Mouse (Mus musculus): ENCODE measurements around the gene Col25a1. TPM values are rescaled to one million over a fixed set of nuclear protein-coding genes. Genes with fewer than 3 reads are reported as not detected.

Col25a1 gene
- polyA plus RNA-seq, 1 experiment from 2014 or later = 0.59 TPM

DNA sequence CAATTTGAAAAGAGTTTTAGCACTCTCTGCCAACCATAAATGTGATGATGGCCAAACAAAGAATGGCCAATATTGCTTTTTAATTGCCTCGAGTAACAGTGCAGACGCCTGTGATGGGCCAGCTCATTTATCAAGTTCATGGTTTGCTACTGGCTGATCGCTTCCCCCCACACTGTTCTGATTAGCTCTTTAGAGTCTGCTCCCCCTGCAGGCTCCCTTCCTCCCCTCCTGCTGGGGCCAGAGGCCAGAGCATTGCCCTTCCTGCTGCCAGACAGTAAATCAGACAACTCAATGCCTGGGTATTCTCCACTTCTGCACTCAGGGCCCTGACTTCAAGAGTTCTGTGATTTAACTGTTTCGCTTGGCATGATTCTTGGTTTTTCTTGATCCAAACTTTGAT is 281.9 kb downstream of the Col25a1 start:
- H3K4me1 ChIP-seq (replicated peaks; ENCODE audit: control insufficient read depth, insufficient read depth, low read length) = no peaks in the 10 kb centered on the region
- no peak overlapping the region for H3K27ac ChIP-seq (ENCODE audit: low read depth, low read length)
- no peak for ATAC-seq
- 59% methylated on average over 4 of the region's 4 CpGs for WGBS
- no peaks in the 10 kb centered on the region for H3K36me3 ChIP-seq (ENCODE audit: control insufficient read depth, insufficient read depth)
- TF ChIP-seq CTCF (IDR thresholded peaks at IDR 0.05; ENCODE audit: low read depth) = no peak
- H3K4me3 ChIP-seq (ENCODE audit: low read depth, low read length) = no peak overlapping the region
- H3K27me3 ChIP-seq (replicated peaks; ENCODE audit: control insufficient read depth, insufficient read depth, low read length) = no peaks in the 10 kb centered on the region
- H3K9me3 ChIP-seq (ENCODE audit: control insufficient read depth) = no peaks in the 10 kb centered on the region
- H3K4me2 ChIP-seq (replicated peaks; ENCODE audit: low read depth) = no peak overlapping the region
- H3K9ac ChIP-seq (ENCODE audit: low read depth, low read length) = no peak overlapping the region

DNA sequence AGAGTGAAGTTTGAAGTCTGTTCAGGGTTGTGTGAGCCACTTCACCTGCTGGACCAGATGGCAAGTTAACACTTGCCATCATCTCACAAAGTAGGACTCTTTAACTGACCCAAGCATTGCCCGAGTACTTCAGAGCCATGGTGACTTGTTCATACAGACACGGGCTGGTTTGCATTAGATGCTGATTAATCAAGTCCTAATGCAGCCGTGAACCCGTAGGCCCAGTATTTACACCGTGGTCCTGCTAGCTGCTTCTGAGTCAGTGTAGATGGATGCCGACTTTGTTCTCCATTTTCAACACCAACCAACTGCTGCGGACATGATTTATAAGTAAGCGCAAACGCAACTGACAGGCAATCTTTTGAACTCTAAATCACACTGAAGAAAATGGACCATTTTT is 287.6 kb downstream of the Col25a1 start:
- Histone ChIP-seq H3K27ac (ENCODE audit: low read depth, low read length) (no peak overlapping the region), H3K9me3 (ENCODE audit: control insufficient read depth) (no peaks in the 10 kb centered on the region), H3K4me2 (replicated peaks; ENCODE audit: low read depth) (no peak overlapping the region), H3K4me3 (ENCODE audit: low read depth, low read length) (no peak overlapping the region), H3K36me3 (ENCODE audit: control insufficient read depth, insufficient read depth) (no peaks in the 10 kb centered on the region), H3K4me1 (replicated peaks; ENCODE audit: control insufficient read depth, insufficient read depth, low read length) (no peaks in the 10 kb centered on the region), H3K27me3 (replicated peaks; ENCODE audit: control insufficient read depth, insufficient read depth, low read length) (no peaks in the 10 kb centered on the region), H3K9ac (ENCODE audit: low read depth, low read length) (no peak overlapping the region)
- 86% methylated on average over 9 of the region's 9 CpGs for WGBS
- ATAC-seq = no peak
- TF ChIP-seq CTCF (IDR thresholded peaks at IDR 0.05; ENCODE audit: low read depth) = no peak

GRCm38 (mm10) chr3:130428796-130429195 is 297.5 kb downstream of the Col25a1 start:
- Histone ChIP-seq H3K4me2 (replicated peaks; ENCODE audit: low read depth) (no peak overlapping the region), H3K4me3 (ENCODE audit: low read depth, low read length) (no peak overlapping the region), H3K27me3 (replicated peaks; ENCODE audit: control insufficient read depth, insufficient read depth, low read length) (no peaks in the 10 kb centered on the region), H3K4me1 (replicated peaks; ENCODE audit: control insufficient read depth, insufficient read depth, low read length) (no peaks in the 10 kb centered on the region), H3K9me3 (ENCODE audit: control insufficient read depth) (no peaks in the 10 kb centered on the region), H3K36me3 (ENCODE audit: control insufficient read depth, insufficient read depth) (no peaks in the 10 kb centered on the region), H3K9ac (ENCODE audit: low read depth, low read length) (no peak overlapping the region), H3K27ac (ENCODE audit: low read depth, low read length) (no peak overlapping the region)
- no peak for ATAC-seq
- WGBS = 86% methylated on average over 4 of the region's 4 CpGs
- no peak for TF ChIP-seq CTCF (IDR thresholded peaks at IDR 0.05; ENCODE audit: low read depth)

GRCm38 (mm10) chr3:130430052-130430451 is 298.8 kb downstream of the Col25a1 start:
- Histone ChIP-seq H3K36me3 (ENCODE audit: control insufficient read depth, insufficient read depth) (no peaks in the 10 kb centered on the region), H3K4me1 (replicated peaks; ENCODE audit: control insufficient read depth, insufficient read depth, low read length) (no peaks in the 10 kb centered on the region), H3K4me2 (replicated peaks; ENCODE audit: low read depth) (no peak overlapping the region), H3K27ac (ENCODE audit: low read depth, low read length) (no peak overlapping the region), H3K27me3 (replicated peaks; ENCODE audit: control insufficient read depth, insufficient read depth, low read length) (no peaks in the 10 kb centered on the region), H3K4me3 (ENCODE audit: low read depth, low read length) (no peak overlapping the region), H3K9me3 (ENCODE audit: control insufficient read depth) (no peaks in the 10 kb centered on the region), H3K9ac (ENCODE audit: low read depth, low read length) (no peak overlapping the region)
- ATAC-seq = no peak
- 71% methylated on average over 5 of the region's 5 CpGs for WGBS
- TF ChIP-seq CTCF (IDR thresholded peaks at IDR 0.05; ENCODE audit: low read depth) = no peak

- WGBS = 80% methylated on average over 5 of the region's 5 CpGs
- H3K9me3 ChIP-seq (ENCODE audit: control insufficient read depth) = no peaks in the 10 kb centered on the region
- no peak for ATAC-seq
- TF ChIP-seq CTCF (IDR thresholded peaks at IDR 0.05; ENCODE audit: low read depth) = no peak
- no peaks in the 10 kb centered on the region for H3K27me3 ChIP-seq (replicated peaks; ENCODE audit: control insufficient read depth, insufficient read depth, low read length)
- no peak overlapping the region for H3K4me3 ChIP-seq (ENCODE audit: low read depth, low read length)
- no peaks in the 10 kb centered on the region for H3K36me3 ChIP-seq (ENCODE audit: control insufficient read depth, insufficient read depth)
- no peak overlapping the region for H3K27ac ChIP-seq (ENCODE audit: low read depth, low read length)
- H3K4me2 ChIP-seq (replicated peaks; ENCODE audit: low read depth) = no peak overlapping the region
- H3K4me1 ChIP-seq (replicated peaks; ENCODE audit: control insufficient read depth, insufficient read depth, low read length) = no peaks in the 10 kb centered on the region
- no peak overlapping the region for H3K9ac ChIP-seq (ENCODE audit: low read depth, low read length)
These were observed 301.5 kb downstream of the Col25a1 start for GRCm38 (mm10) chr3:130432818-130433217.

DNA sequence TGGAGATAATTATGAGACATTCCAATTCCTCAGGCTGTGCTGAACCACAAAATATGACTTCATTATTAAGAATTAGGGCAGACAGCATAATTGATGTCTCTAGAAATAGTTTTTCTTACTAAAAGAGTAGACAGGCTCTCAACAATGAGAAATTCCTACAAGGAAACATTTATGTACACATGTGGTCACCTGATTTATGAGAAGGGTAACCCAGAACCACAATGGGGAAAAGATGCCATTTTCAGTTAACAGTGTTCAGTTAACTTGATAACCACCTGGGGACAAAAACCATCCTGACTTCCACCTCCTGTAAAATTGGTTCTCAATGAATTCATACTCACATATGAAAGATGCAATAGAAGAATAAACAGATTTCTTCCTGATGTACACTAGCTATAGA is 305.7 kb downstream of the Col25a1 start:
- H3K36me3 ChIP-seq (ENCODE audit: control insufficient read depth, insufficient read depth) = no peaks in the 10 kb centered on the region
- ATAC-seq = no peak
- no peaks in the 10 kb centered on the region for H3K9me3 ChIP-seq (ENCODE audit: control insufficient read depth)
- H3K4me3 ChIP-seq (ENCODE audit: low read depth, low read length) = no peak overlapping the region
- no peak overlapping the region for H3K4me2 ChIP-seq (replicated peaks; ENCODE audit: low read depth)
- H3K9ac ChIP-seq (ENCODE audit: low read depth, low read length) = no peak overlapping the region
- no peak overlapping the region for H3K27ac ChIP-seq (ENCODE audit: low read depth, low read length)
- no peaks in the 10 kb centered on the region for H3K27me3 ChIP-seq (replicated peaks; ENCODE audit: control insufficient read depth, insufficient read depth, low read length)
- TF ChIP-seq CTCF (IDR thresholded peaks at IDR 0.05; ENCODE audit: low read depth) = no peak
- no peaks in the 10 kb centered on the region for H3K4me1 ChIP-seq (replicated peaks; ENCODE audit: control insufficient read depth, insufficient read depth, low read length)

DNA sequence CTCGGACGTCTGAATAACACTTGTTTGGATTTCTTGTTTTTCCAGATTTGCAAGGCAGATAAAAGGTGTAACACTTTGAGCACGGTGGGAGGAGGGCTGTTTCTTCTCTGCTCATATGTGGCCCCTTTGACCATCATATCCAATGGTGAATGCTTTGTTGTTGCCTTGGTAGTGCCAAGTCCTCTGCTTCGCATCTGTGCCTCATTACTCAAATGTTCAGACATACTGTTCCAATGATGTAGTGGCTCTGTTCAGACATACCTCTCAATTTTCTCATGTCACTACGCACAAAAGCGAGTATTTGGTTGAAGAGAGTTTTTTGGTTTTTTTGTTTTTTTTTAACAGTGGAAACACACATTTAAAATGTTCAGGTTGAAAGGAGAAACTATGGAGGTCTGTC is 308.5 kb downstream of the Col25a1 start:
- 91% methylated on average over 6 of the region's 6 CpGs for WGBS
- H3K9me3 ChIP-seq (ENCODE audit: control insufficient read depth) = no peaks in the 10 kb centered on the region
- H3K9ac ChIP-seq (ENCODE audit: low read depth, low read length) = no peak overlapping the region
- ATAC-seq = no peak
- H3K27me3 ChIP-seq (replicated peaks; ENCODE audit: control insufficient read depth, insufficient read depth, low read length) = no peaks in the 10 kb centered on the region
- no peaks in the 10 kb centered on the region for H3K4me1 ChIP-seq (replicated peaks; ENCODE audit: control insufficient read depth, insufficient read depth, low read length)
- no peaks in the 10 kb centered on the region for H3K36me3 ChIP-seq (ENCODE audit: control insufficient read depth, insufficient read depth)
- no peak for TF ChIP-seq CTCF (IDR thresholded peaks at IDR 0.05; ENCODE audit: low read depth)
- H3K4me3 ChIP-seq (ENCODE audit: low read depth, low read length) = no peak overlapping the region
- H3K27ac ChIP-seq (ENCODE audit: low read depth, low read length) = no peak overlapping the region
- H3K4me2 ChIP-seq (replicated peaks; ENCODE audit: low read depth) = no peak overlapping the region

Measured in intestine, postnatal 0 days (tissue).